In the genomic region with DNA sequence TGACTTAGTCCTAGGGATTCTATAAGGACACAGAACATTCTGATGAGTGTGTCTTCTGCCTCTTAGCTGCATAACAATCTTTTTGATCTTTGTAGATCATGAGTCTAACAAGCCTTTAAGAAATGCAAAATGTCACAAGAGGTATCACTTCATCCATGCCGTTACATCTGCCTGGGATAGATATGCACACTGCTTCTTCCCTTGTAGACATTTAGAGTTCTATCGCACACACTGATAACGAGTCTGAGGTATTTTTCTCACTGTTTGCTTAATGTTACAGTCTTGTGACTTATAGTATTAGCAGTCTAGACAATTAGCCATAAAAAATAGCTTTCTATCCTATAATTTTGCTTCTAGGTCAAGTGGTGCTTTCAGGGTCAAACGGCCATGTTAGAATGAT, we compare ENCODE assay signal across 17 mouse cellular contexts.
DNase-seq lines count a peak whose midpoint lies in the region; TF ChIP-seq lines count a peak whose summit lies in the region.
"Had no signal": no experiment of that assay in that cellular context is flagged by ENCODE, and none has a peak within 500 bp of the region (broad histone marks: within the 10 kb centered on the region; RNA-seq: fewer than 3 reads in every experiment).

No protein-coding gene starts in this region.

- no peak for TF ChIP-seq RAD21 in MEL (IDR thresholded peaks at IDR 0.05; ENCODE audit: low read depth, low read length)

- no peak overlapping the region for H3K27ac ChIP-seq in MEL (ENCODE audit: control insufficient read depth, low read depth, low read length)

- H3K4me1 ChIP-seq in MEL (ENCODE audit: control insufficient read depth in 1 of 2, insufficient read depth in 2 of 2, low read length in 2 of 2): peaks cover 0 to 4% of the 10 kb centered on the region in 2 experiments; a peak in 1 of 4 replicates

- H3K9ac ChIP-seq in MEL (ENCODE audit: control insufficient read depth, low read depth, low read length, poor library complexity, severe bottlenecking): no peak overlapping the region

- no peak for TF ChIP-seq CTCF in MEL (IDR thresholded peaks at IDR 0.05 in 2 of 3, conservative IDR thresholded peaks at IDR 0.05 in 1 of 3; ENCODE audit: control insufficient read depth in 1 of 3, insufficient read depth in 1 of 3, low read depth in 2 of 3, low read length in 3 of 3, poor library complexity in 1 of 3, severe bottlenecking in 1 of 3)

- no peaks in the 10 kb centered on the region for H3K27me3 ChIP-seq in MEL (ENCODE audit: control insufficient read depth in 1 of 2, insufficient read depth in 2 of 2, low read length in 2 of 2)
- H3K27me3 ChIP-seq: CH12.LX, Patski had no signal

- no peaks in the 10 kb centered on the region for H3K9me3 ChIP-seq in MEL (replicated peaks; ENCODE audit: insufficient read depth, low read length)
- H3K9me3 ChIP-seq: G1E had no signal

- TF ChIP-seq EP300 in MEL (IDR thresholded peaks at IDR 0.05; ENCODE audit: low read depth in 1 of 2, low read length in 2 of 2): peak in 1 of 2 experiments; percentile 69; a peak in 1 of 4 replicates

- no peaks in the 10 kb centered on the region for H3K79me2 ChIP-seq in MEL (ENCODE audit: control insufficient read depth, insufficient read depth, low read length, poor library complexity)

- no peak overlapping the region for H3K4me3 ChIP-seq in MEL (ENCODE audit: control insufficient read depth in 1 of 2, insufficient read depth in 1 of 2, low read depth in 2 of 2, low read length in 2 of 2)

- DNase-seq in MEL (ENCODE audit: low read depth, low spot score): no peak
- no peak for DNase-seq in kidney, adult 9 months
- DNase-seq: adrenal gland, adult 2 months; adrenal gland, adult 8-10 months; adrenal gland, postnatal 10 days; adrenal gland, postnatal 14 days; adrenal gland, postnatal 25 days; adrenal gland, postnatal 36 days; B cell, adult 2 months; cerebellum, adult 11 months; cerebellum, adult 11-12 months; cerebellum, adult 18-20 months; cerebellum, adult 2 months; cerebellum, adult 8-10 months had no signal

- H3K36me3 ChIP-seq in MEL (ENCODE audit: control insufficient read depth in 1 of 2, insufficient read depth in 2 of 2, low read length in 2 of 2): peaks cover 0 to 4% of the 10 kb centered on the region in 2 experiments; a peak in 2 of 4 replicates
- H3K36me3 ChIP-seq: G1E had no signal

- TF ChIP-seq POLR2A in MEL (IDR thresholded peaks at IDR 0.05; ENCODE audit: control insufficient read depth in 1 of 2, insufficient read depth in 1 of 2, low read depth in 1 of 2, low read length in 2 of 2, poor library complexity in 1 of 2): no peak

TF ChIP-seq in MEL, 35 proteins besides CTCF, POLR2A, EP300 and RAD21:
- TF ChIP-seq GATA1 (IDR thresholded peaks at IDR 0.05; ENCODE audit: low read depth, low read length) (no peak), TCF12 (IDR thresholded peaks at IDR 0.05; ENCODE audit: low read depth, low read length) (peak; percentile 83)
